8 mouse cellular contexts compared by ENCODE assay signal in genomic region chr11:23305673-23306608, GRCm38 (mm10). TPM values are rescaled to one million over a fixed set of nuclear protein-coding genes. Genes with fewer than 3 reads are reported as not detected.
DNase-seq lines count a peak whose midpoint lies in the region; ATAC-seq lines count a peak whose summit lies in the region.

No protein-coding gene starts in this region.

- WGBS in hindbrain, embryonic 13.5 days: under 1% methylated on average over 66 of the region's 98 CpGs

- H3K4me3 ChIP-seq in hindbrain, embryonic 13.5 days: peak overlapping the region; percentile 89

- peak overlapping the region; percentile 95 for H3K9ac ChIP-seq in hindbrain, embryonic 13.5 days

- peak; percentile 95 for ATAC-seq in hindbrain, embryonic 13.5 days (ENCODE audit: low FRiP score)

- no peaks in the 10 kb centered on the region for H3K27me3 ChIP-seq in hindbrain, embryonic 13.5 days

- H3K27ac ChIP-seq in hindbrain, embryonic 13.5 days: peak overlapping the region; percentile 99

- H3K4me2 ChIP-seq in hindbrain, embryonic 13.5 days: peak overlapping the region; percentile 60

- H3K9me3 ChIP-seq in hindbrain, embryonic 13.5 days: no peaks in the 10 kb centered on the region

- no peaks in the 10 kb centered on the region for H3K36me3 ChIP-seq in hindbrain, embryonic 13.5 days

- DNase-seq in Muller cell, postnatal 12 days (ENCODE audit: inconsistent ontology term): peak; percentile 99
- peak; percentile 99 for DNase-seq in cerebellum, adult 9-11 months
- DNase-seq in frontal cortex, postnatal 10 days (ENCODE audit: low spot score in 2 of 2): peak; percentile 95 to 96
- peak; percentile 82 to 91 for DNase-seq in layer of hippocampus, postnatal 25 days (ENCODE audit: extremely low spot score in 1 of 2, low spot score in 1 of 2)
- DNase-seq in lung, postnatal 25 days (ENCODE audit: low spot score): peak; percentile 98
- DNase-seq in retina, embryonic 14.5 days (ENCODE audit: low spot score): peak; percentile 96
- peak; percentile 94 for DNase-seq in thymus, postnatal 4 days

- H3K4me1 ChIP-seq in hindbrain, embryonic 13.5 days (replicated peaks): peaks cover 21% of the 10 kb centered on the region

RNA-seq across cellular contexts. Expression of gene Usp34, which starts 0.8 kb away (rescaled TPM):
- polyA plus RNA-seq in hindbrain, embryonic 13.5 days (2015; fragmentation: Nextera tagmentation; extraction: Ambion mirVana): 28.4 and 28.7 TPM in 2 replicates
- total RNA-seq in layer of hippocampus, postnatal 25 days (2021): 10 to 100 TPM; 82.1 to 97.4 TPM

RNA-seq across cellular contexts. Expression of gene Xpo1, which starts 50.1 kb away (rescaled TPM):
- 72.1 and 78.9 TPM in 2 replicates for polyA plus RNA-seq in hindbrain, embryonic 13.5 days (2015; fragmentation: Nextera tagmentation; extraction: Ambion mirVana)
- total RNA-seq in layer of hippocampus, postnatal 25 days (2021): 10 to 100 TPM; 62.8 to 66.6 TPM

Comparison
In these comparisons a context has a peak if more than half of its experiments do, and no peak if none do; other contexts are left out.
1. Peak in every context shown above with its lines: DNase-seq, ATAC-seq, H3K4me3 ChIP-seq and H3K27ac ChIP-seq.